Mouse (Mus musculus) bone marrow macrophage, adult 2 months (primary cell): ENCODE data around the gene Ampd2.

Experiments used
- CTCF ChIP-seq: IDR thresholded peaks from 2 replicates; pipeline ENCODE4 v1.5.1; 2012; ENCODE audit warnings: low read depth, mild to moderate bottlenecking, low read length, moderate library complexity
- POLR2A ChIP-seq: IDR thresholded peaks from 2 replicates; pipeline ENCODE4 v1.6.1; 2012; ENCODE audit warnings: mild to moderate bottlenecking, low read depth, low read length, borderline replicate concordance

- TF ChIP-seq CTCF (no peak), POLR2A (no peak)
These were observed 37.7 kb upstream of the Ampd2 start for GRCm38 (mm10) chr3:108124131-108124530.
